Mouse (Mus musculus) intestine, postnatal 0 days (tissue): ENCODE results near the gene Mdfi. TPM values are rescaled to one million over a fixed set of nuclear protein-coding genes. Genes with fewer than 3 reads are reported as not detected.

Experiments used
- ATAC-seq: fragments of 200-750 bp; cut with Nextera tagmentation; 2 replicates; pipeline ENCODE4 v1.8.0; 2017; ENCODE audit warnings: mild to moderate bottlenecking, moderate TSS enrichment, moderate library complexity
- H3K27ac ChIP-seq: fragments of 300-500 bp; sonication (generic); 2 replicates; pipeline ENCODE4 v1.5.1; 2014; ENCODE audit warnings: mild to moderate bottlenecking, low read depth, low read length, moderate library complexity
- H3K27me3 ChIP-seq: fragments of 300-500 bp; sonication (generic); replicated peaks from 2 replicates; pipeline ENCODE4 v1.6.1; 2014; ENCODE audit warnings: low read length, mixed read lengths; ENCODE audit not compliant: control insufficient read depth, insufficient read depth
- H3K36me3 ChIP-seq: fragments of 300-500 bp; sonication (generic); 2 replicates; pipeline ENCODE4 v1.6.1; 2014; ENCODE audit warnings: mild to moderate bottlenecking, moderate library complexity; ENCODE audit not compliant: control insufficient read depth, insufficient read depth
- H3K4me1 ChIP-seq: fragments of 300-500 bp; sonication (generic); replicated peaks from 2 replicates; pipeline ENCODE4 v1.6.1; 2014; ENCODE audit warnings: antibody characterized with exemption, low read length, mixed read lengths; ENCODE audit not compliant: control insufficient read depth, insufficient read depth
- H3K4me2 ChIP-seq: fragments of 300-500 bp; sonication (generic); replicated peaks from 2 replicates; pipeline ENCODE4 v1.6.1; 2014; ENCODE audit warnings: low read depth, mild to moderate bottlenecking, moderate library complexity
- H3K4me3 ChIP-seq: fragments of 300-500 bp; sonication (generic); 2 replicates; pipeline ENCODE4 v1.5.1; 2014; ENCODE audit warnings: low read depth, low read length
- H3K9ac ChIP-seq: fragments of 300-500 bp; sonication (generic); 2 replicates; pipeline ENCODE4 v1.6.1; 2014; ENCODE audit warnings: mild to moderate bottlenecking, low read depth, low read length
- H3K9me3 ChIP-seq: fragments of 300-500 bp; sonication (generic); 2 replicates; pipeline ENCODE4 v1.6.1; 2016; ENCODE audit warnings: mixed run types; ENCODE audit not compliant: control insufficient read depth
- CTCF ChIP-seq: sonication (generic); IDR thresholded peaks from 2 replicates; pipeline ENCODE4 v1.5.1; 2016; ENCODE audit warnings: low read depth, mild to moderate bottlenecking, control low read depth, antibody characterized with exemption, moderate library complexity
- WGBS: fragments of 180-500 bp; shearing (Covaris S2); extraction: QIAGEN DNeasy Blood & Tissue Kit; methylation state at CpG from one replicate; pipeline ENCODE4 v1.1.7; 2014; 5-methylcytosine and 5-hydroxymethylcytosine counted together
- polyA plus RNA-seq: library from polyadenylated mRNA; unstranded; fragments of >200 nt; fragmentation: Nextera tagmentation; extraction: Ambion mirVana; gene quantifications from 2 replicates; pipeline ENCODE4 v1.2.1, GENCODE M21; 2015

Gene Mdfi
- polyA plus RNA-seq, 1 experiment from 2014 or later, result 2.1 TPM

DNA sequence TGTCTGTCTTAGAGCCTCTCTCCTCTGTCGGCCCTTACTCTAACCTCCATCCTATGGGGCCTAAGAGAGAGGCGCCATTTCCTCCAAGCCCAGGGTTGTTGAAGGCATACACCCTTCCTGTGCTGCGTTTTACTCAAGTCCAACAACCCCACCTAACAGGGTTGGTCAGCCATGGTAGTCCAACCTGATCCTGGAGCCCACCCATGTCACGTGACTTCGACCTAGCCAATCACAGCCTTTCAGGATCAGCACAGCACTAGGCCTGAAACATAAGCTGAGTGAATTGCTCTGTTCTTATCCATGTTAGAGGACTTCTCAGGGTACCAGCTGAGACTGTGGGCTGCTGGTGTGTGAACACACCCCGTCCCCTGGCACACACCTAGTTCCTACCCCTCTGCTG is 22.3 kb downstream of the Mdfi start:
- 82% methylated on average over 6 of the region's 6 CpGs for WGBS
- Histone ChIP-seq H3K27ac (no peak overlapping the region), H3K4me3 (no peak overlapping the region), H3K27me3 (no peaks in the 10 kb centered on the region), H3K36me3 (no peaks in the 10 kb centered on the region; the same call in 1 of the 2 replicates), H3K4me1 (no peaks in the 10 kb centered on the region), H3K4me2 (no peak overlapping the region), H3K9me3 (no peaks in the 10 kb centered on the region), H3K9ac (no peak overlapping the region)
- no peak for TF ChIP-seq CTCF
- no peak for ATAC-seq

DNA sequence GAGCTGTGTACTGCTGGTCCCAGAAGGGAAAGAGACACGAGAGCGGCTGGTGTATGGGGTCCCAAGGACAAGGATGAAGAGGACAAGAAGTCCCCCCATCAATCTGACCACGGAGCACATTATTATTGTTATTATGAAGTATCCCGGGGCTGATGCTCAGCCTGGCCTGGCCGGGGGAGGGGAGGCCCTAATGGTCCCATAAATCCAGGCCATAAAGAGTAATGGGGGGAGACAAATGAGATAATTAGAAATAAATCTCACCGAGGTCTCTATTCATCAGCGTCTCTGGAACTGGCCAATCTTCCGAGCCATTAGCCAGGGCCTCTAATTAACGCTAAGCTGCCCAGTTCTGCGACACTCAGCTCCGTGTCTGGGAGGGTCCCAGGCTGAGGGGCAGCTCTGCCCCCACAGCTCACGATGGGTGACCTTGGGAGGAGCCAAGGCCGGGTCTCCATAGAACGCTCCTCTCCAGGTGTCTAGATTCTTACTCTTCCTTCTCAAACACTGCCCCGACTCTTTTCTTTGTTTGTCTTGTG is 23.2 kb downstream of the Mdfi start:
- no peak for ATAC-seq
- no peaks in the 10 kb centered on the region for H3K9me3 ChIP-seq

DNA sequence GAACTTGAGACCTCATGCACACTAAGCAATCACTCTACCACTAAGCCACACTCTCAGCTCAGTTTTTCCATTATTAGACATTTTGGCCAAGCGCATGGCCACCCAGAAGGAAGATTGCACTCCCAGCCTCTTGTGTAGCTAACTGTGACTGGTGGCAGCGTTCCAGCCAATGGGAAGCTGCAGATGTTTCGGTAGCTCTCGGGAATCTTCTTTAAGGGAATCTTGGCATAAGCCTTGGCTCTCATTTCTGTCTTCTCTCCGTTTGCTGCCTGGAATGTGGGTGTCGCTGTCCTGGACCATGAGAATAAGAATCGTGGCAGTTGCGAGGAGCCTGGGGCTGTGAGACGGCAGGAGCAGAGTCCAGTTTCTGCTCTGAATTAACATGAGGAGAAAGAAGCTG is 28.3 kb downstream of the Mdfi start:
- no peak overlapping the region for H3K4me3 ChIP-seq
- no peak overlapping the region for H3K4me2 ChIP-seq
- H3K27ac ChIP-seq, result no peak overlapping the region
- no peaks in the 10 kb centered on the region for H3K4me1 ChIP-seq
- ATAC-seq, result no peak
- peak; percentile 43 for TF ChIP-seq CTCF
- H3K27me3 ChIP-seq, result no peaks in the 10 kb centered on the region
- no peaks in the 10 kb centered on the region for H3K9me3 ChIP-seq
- no peaks in the 10 kb centered on the region for H3K36me3 ChIP-seq
- no peak overlapping the region for H3K9ac ChIP-seq
- WGBS, result 61% methylated on average over 9 of the region's 9 CpGs

More for the DNA sequence above, 23.2 kb downstream of the Mdfi start:
- H3K27me3 ChIP-seq, result no peaks in the 10 kb centered on the region
- no peak overlapping the region for H3K4me3 ChIP-seq
- H3K9ac ChIP-seq, result no peak overlapping the region
- TF ChIP-seq CTCF, result no peak
- no peak overlapping the region for H3K4me2 ChIP-seq
- no peaks in the 10 kb centered on the region for H3K4me1 ChIP-seq
- H3K27ac ChIP-seq, result no peak overlapping the region
- H3K36me3 ChIP-seq, result no peaks in the 10 kb centered on the region; the same call in 1 of the 2 replicates
- WGBS, result 71% methylated on average over 15 of the region's 15 CpGs

DNA sequence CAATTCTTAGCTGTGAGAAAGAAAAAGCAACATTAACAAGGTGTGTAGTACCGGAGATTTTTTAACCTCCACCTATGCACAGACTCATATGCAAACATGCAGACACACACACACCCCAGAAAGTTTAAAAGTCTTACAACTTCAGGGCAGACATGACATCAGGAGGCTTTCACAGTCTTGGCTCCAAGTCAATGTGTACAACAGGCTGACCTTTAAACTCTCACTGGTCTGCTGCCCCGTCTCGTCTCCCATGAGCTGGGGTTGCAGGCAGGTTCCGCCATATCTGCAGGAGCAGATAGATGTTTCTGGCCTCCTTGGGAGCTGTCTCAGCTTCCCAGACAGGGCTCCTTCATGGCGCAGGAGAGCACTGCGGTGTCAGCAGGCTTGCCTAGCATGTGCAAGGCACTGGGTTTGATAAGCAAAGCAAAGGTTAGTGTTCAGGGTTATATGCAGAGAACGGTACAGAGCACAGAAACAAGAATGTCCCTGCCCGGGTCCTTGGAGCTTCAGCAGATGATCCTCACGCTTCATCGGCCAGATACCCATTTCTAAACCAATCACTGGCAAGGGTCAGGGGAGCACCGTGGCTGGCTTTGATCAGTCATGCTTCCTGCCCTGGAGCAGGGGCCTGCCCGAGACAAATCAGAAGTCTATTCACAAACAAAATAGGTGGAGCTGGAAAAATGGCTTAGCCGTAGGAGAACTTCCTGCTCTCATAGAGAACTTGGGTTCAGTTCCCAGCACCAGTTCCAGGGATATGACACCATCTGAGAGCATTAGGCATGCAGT is 29.2 kb downstream of the Mdfi start:
- H3K9ac ChIP-seq, result no peak overlapping the region
- no peak for ATAC-seq
- no peak overlapping the region for H3K4me2 ChIP-seq
- H3K27ac ChIP-seq, result no peak overlapping the region
- no peaks in the 10 kb centered on the region for H3K4me1 ChIP-seq
- no peak for TF ChIP-seq CTCF
- WGBS, result 40% methylated on average over 13 of the region's 13 CpGs
- H3K36me3 ChIP-seq, result no peaks in the 10 kb centered on the region
- H3K4me3 ChIP-seq, result no peak overlapping the region
- H3K27me3 ChIP-seq, result no peaks in the 10 kb centered on the region
- H3K9me3 ChIP-seq, result no peaks in the 10 kb centered on the region

DNA sequence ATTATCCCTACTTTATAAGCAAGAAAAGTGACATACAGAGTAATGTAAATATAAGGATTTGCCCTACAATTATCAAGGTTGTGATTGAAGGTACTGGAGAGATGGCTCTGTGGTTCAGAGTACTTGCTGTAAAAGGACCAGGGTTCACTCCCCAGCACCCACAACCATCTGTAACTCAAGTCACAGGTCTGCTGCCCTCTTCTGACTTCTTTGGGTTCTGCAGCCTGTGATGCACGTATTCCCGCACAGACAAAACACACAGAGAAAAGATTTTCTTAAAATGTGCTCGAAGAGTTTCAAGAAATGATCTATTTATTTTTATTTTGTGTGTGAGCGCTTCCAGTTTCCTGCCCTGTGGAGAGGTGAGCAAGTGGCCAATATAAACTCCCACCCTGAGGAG is 30.8 kb downstream of the Mdfi start:
- H3K27ac ChIP-seq, result no peak overlapping the region
- 95% methylated on average over 4 of the region's 4 CpGs for WGBS

DNA sequence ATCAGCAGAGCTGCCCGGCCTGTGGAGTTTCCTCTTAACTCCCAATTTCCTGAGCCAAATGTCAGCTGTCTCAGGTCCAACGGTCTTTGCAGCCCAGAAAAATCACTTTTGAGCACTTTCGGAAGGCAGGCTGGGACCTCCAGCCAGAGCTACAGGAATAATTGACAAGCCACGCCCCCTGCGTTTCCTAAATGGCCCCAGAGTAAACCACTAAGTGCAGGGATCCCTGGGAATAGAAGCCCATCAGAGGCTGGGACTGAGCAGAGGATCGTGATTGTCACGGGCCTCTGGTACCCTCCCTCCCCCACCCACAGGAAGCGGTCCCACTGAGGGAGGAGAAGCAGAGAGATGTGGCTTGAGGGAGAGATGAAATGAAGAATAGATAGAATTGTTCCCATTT is 31.7 kb downstream of the Mdfi start:
- Histone ChIP-seq H3K4me2 (no peak overlapping the region), H3K36me3 (no peaks in the 10 kb centered on the region), H3K27me3 (no peaks in the 10 kb centered on the region), H3K9ac (no peak overlapping the region), H3K4me3 (no peak overlapping the region), H3K27ac (no peak overlapping the region), H3K9me3 (no peaks in the 10 kb centered on the region), H3K4me1 (no peaks in the 10 kb centered on the region)
- no peak for ATAC-seq
- TF ChIP-seq CTCF, result no peak
- WGBS, result 23% methylated on average over 8 of the region's 8 CpGs

More for the DNA sequence above, 30.8 kb downstream of the Mdfi start:
- Histone ChIP-seq H3K4me1 (no peaks in the 10 kb centered on the region), H3K9me3 (no peaks in the 10 kb centered on the region), H3K36me3 (no peaks in the 10 kb centered on the region), H3K4me3 (no peak overlapping the region), H3K9ac (no peak overlapping the region), H3K27me3 (no peaks in the 10 kb centered on the region), H3K4me2 (no peak overlapping the region)
- peak; percentile 23; the same call in 1 of the 2 replicates for TF ChIP-seq CTCF
- no peak for ATAC-seq
